Mouse (Mus musculus) frontal cortex, adult (tissue): ENCODE results near the gene Aars.
"Not testable (repeated sequence)": the region's sequence is repeated elsewhere in the genome, so short reads cannot be mapped to it uniquely, and the experiment has no call there.

Experiments
- ATAC-seq: cut with Nextera tagmentation; 2 replicates; pipeline ENCODE4 v1.9.2; 2017; ENCODE audit warnings: mild to moderate bottlenecking, moderate library complexity, mixed read lengths; ENCODE audit not compliant: low TSS enrichment

Gene Aars

DNA sequence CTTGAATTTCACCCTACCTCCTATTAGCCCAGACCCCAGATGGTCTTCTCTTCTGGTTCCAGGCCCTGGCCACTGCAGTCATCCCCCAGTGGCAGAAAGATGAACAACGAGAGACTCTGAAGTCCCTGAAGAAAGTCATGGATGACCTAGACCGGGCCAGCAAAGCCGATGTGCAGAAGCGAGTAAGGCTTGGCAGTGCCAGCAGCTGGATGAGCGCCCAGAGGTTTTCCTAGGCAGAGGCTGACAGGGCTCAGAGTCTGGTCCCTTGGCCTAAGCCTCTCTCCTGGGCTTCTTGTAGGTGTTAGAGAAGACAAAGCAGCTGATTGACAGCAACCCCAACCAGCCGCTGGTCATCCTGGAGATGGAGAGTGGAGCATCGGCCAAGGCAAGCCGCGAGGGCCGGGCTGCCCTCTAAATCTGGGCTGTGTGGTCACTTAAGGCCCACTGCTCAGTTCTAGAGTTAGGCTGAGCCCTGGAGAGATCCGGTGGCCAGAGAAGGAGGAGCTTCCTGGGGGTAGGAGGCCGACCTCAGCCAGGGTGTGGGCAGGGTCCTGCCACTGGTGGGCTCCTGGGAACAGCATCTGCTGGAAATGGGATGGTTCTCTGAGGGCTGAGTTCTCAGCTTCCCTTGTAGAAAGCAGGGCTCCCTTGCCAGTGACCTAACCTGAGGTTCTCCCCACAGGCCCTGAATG lies 21.0 kb downstream of the Aars start:
- no peak for ATAC-seq

DNA sequence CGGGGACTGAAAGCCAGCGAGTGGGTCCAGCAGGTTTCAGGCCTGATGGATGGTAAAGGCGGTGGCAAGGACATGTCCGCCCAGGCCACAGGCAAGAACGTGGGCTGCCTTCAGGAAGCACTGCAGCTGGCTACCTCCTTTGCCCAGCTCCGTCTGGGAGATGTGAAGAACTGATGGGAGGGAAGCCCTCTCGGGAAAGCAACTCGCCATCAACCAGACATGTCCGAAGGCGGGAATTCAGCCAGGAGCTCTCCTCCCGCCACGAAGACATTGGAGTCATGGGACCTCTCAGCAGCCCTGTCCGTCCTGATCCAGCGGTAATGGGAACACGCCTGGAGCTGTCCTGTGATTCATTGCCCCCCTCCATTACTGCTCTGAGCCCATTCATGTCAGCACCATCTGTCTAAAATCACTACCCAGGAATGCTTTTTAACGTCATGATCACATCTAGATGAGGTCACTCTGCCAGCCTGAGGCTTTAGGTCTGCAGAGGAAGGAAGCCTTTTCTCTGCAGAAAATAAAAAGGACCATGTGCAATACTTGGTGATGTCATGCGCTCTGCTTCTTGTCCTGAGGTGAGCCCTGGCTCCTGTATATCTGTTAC lies 22.2 kb downstream of the Aars start:
- ATAC-seq: no peak

DNA sequence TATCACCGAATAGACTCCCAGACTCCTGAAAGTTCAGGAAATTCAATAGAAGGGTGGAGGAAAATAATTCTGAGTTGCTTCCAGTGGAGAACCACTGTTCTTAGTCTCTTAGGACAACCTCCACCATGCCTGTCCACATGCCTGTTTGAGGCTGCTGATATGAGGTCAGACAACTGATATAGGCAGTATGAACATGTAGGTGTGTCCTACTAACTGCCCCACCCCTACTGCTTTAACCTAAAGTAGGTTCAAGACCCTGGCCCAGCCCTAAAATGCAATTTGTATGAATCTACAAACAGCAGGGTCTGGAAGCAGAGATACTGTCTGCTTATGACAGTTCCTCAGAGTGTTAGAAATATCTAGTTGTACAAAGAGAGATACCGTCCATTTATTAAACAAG lies 22.7 kb downstream of the Aars start:
- ATAC-seq: no peak

DNA sequence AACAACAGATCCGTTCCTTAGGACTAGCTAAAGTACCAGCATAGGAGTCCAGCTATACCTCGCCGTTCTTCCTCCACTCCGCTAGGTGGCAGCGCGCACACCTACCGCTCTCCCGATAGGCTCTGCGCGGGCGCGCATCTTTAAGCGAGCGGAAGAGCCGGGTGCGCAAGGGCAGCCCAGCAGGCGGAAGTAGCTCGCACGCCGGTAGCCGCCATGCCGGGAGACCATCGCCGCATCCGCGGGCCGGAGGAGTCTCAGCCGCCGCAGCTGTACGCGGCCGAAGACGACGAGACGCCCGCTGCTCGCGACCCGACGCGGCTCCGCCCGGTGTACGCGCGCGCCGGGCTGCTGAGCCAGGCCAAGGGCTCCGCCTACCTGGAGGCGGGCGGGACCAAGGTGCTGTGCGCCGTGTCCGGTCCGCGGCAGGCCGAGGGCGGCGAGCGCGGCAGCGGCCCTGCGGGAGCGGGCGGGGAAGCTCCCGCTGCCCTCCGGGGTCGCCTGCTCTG lies 23.3 kb downstream of the Aars start, which contains the start of gene Exosc6:
Exosc6 (plus strand) TSS at position 182 of the 506 bp plus-strand sequence.
- ATAC-seq: peak; percentile 94

DNA sequence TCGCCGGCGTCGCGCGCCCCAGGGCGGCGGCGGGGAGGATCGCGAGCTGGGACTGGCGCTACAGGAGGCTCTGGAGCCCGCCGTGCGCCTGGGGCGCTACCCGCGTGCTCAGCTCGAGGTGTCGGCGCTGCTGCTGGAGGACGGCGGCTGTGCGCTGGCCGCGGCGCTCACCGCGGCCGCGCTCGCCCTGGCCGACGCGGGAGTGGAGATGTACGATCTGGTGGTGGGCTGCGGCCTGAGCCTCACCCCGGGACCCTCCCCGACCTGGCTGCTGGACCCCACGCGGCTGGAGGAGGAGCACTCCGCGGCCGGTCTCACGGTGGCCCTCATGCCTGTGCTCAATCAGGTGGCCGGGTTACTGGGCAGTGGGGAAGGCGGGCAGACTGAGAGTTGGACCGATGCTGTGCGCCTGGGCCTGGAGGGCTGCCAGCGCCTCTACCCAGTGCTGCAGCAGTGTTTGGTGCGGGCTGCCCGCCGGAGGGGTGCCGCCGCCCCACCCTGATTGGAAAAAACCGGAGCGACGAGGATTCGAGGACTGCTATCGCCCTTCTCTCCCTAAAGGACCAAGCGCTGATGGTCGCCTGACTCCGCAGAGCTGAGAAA lies 23.8 kb downstream of the Aars start:
- peak; percentile 69 for ATAC-seq

DNA sequence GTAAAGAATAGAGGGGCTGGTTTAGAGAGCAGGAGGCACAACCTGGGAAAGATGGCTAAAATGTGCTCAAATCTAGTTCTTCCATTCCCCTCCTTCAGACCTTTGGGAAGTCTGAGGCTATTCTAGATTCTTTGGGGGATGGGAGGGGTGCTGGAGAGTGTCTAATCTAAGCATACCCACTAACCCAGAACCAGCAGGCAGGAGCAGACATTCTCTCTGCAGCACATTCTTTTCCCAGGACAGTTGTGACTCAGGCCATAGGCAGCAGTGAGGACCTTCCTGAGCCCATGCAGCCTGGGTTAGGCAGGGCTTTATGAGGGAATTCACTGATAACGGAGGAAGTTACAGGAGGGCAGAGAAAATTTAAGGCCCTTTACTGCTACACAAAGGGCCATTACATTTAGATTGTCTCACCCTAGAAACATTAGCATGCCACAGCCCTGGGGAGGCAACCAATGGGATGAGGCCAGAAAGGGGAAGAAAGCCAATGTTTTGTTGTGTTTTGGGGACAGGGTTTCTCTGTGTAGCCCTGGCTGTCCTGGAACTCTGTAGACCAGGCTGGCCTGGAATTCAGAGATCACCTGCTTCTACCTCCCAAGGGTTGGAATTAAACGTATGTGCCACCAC lies 26.1 kb downstream of the Aars start:
- no peak for ATAC-seq

DNA sequence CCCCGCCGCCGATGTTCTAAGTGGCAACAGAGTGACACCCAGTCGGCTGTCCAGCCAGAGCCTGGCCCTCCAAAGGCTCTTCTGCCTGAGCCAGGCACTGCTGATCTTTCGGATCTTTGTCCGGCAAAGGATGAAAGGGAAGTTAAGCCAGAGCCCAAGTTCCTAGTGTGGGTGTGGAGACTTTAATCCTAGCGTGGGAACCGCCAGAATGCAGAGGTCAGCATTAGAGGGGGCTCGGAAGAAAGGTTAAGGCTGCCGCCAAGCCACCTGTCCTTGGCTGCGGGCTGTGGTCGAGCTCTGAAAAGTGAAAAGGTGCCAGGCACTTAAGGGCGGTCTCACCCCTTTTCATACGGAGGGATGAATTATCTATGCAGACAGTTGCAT lies 28.7 kb downstream of the Aars start:
- ATAC-seq: no peak

DNA sequence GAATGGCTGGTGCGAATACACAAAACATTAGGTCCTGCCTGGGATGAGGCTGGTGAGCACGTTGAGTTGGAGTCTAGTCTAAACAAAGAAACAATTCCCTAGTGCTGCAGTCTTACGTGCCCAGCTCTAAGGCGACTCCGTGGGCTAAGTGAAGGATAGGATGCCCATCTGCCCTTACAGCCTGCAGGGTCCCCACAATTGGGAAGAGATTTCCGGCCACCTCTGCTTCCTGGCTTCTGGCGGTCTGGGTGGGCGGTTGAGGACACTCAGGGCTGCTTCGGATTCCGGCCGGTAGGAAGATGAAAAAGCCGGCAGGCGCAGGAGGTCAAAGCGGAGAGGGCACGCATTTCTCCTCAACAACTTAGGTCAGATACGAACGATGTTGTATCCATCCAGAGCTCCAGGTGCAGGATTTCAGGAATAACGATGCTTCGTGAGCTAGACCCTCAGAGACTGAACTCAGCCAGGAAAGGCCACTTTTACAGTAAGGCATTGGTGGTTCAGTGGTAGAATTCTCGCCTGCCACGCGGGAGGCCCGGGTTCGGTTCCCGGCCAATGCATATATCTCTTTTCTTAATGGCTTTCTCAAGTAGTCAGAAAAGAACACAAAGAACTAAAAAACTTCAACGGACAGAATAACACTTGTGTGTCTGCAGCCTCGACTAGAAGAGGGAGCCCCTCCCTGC lies 29.3 kb downstream of the Aars start:
- ATAC-seq: peak; percentile 82

DNA sequence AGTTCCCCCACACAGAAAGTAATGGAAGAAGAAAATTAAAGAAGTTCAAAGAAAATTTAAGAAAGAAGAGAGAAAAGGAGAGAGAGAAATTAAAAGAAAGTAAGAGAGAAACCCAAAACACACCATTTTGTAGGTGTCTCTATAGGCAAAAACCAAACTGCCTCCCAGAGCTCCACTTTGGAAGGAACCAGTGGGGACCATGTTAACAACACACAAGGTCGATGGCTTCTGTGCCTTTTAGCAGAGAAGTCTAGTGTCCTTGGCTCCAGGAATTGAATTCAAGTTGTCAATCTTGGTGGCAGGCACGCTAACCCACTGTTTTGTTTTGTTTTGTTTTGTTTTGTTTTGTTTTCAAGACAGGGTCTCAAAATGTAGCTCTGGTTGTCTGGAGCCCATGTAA lies 29.9 kb downstream of the Aars start:
- ATAC-seq: no peak

DNA sequence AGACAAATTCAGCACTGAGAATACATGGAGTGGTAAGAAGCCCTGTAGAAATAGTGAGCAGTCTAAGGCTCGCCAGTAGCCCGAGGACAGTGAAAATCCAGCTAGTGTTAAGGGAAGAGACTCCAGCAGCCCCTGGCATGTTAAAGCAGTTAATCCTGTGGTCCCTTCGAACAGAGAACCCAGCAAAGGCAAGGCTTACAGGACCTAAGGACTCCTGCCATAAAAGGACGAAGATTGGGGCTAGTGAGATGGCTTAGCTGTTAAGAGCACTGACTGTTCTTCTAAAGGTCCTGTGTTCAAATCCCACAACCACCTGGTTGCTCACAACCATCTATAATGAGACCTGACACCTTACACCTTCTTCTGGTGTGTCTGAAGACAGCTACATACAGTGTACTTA lies 33.4 kb downstream of the Aars start:
- ATAC-seq: no peak

DNA sequence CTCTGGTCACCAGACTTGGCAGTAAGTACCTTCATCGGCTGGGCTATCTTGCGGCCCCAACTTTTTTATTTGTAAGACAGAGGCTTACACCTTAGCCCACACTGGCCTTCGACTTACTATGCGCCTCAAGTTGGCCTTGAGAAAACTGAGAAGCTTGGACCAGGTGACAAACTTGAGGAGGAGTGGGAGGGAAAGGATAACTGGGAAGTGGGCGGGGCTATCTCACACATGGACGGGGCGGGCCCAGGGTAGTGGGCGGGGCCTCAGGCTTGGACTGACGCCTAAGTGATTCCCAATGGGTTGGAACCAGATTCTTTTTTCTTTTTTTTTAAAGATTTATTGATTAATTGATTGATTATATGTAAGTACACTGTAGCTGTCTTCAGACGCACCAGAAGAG lies 34.5 kb downstream of the Aars start:
- no peak for ATAC-seq

DNA sequence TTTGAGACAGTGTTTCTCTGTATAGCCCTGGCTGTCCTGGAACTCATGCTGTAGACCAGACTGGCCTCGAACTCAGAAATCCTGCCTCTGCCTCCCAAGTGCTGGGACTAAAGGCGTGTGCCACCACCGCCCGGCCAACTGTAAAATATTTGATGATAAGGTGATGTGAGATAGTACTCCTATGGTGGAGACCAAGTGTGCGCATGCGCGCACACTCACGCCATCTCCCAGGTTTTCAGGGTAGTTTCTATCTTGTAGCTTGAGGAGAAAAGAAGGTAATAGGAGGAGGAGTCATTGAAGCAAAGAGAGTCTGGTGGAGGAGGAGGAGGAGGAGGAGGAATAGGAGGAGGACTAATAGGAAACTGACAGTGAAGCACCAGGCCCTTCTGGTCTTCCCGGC lies 35.7 kb downstream of the Aars start:
- not testable (repeated sequence) for ATAC-seq

DNA sequence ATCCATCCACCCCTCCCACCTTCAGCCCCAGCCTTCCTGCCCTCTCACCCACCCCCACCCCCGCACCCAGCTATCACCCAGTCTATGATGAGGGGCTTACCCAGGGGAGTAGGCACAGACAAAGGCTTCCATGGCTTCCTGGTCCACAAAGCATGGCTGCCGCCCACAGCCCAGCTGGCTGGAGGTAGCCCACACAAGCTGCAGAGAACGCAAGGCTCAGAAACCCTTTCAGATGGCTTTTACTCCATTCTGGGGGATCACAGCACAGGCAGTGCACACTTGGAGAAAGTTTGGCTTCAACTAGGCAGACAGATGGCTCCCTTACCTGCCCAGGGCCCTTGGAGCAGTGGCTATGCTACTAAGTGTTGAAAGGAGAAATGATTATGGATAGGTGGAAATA lies 43.0 kb downstream of the Aars start:
- peak; percentile 86 for ATAC-seq

DNA sequence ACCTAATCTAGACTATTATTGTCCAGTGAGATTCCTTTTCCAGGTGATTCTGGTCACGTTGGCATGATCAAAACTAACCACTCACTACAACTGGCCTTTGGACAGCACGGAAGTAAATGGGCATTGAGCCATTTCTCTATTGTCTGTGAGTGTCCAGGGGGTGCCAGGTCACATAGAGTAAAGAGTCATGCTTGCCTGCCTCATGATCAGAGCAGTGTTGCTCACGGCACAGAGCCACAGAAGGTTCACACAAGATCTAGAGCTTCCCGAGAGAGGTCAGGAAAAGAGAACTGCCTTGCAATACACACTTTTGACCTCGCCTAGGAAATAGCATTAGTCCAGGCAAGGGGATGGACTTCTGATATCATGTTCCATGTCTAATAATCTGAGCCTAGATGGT lies 46.5 kb downstream of the Aars start:
- ATAC-seq: no peak

DNA sequence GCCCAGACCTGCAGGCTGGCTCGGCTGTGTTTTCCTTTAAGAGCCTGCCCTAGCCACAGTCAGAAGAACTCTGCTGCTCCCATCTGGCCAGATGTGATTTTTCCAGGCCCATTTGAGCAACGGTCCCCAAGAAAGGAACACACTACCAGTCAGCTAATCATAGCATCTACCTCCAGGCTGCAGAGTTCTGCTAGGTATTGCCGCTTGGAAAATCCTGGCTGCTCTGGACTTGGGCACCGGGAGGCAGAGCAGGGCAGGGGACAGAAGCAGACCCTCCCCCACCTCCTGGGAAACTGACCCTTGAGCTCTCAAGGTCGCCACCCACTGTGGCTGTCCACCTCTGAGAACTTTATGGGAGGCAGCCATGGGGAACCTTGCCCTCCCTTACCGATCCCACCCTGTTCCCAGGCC lies 46.9 kb downstream of the Aars start:
- no peak for ATAC-seq

DNA sequence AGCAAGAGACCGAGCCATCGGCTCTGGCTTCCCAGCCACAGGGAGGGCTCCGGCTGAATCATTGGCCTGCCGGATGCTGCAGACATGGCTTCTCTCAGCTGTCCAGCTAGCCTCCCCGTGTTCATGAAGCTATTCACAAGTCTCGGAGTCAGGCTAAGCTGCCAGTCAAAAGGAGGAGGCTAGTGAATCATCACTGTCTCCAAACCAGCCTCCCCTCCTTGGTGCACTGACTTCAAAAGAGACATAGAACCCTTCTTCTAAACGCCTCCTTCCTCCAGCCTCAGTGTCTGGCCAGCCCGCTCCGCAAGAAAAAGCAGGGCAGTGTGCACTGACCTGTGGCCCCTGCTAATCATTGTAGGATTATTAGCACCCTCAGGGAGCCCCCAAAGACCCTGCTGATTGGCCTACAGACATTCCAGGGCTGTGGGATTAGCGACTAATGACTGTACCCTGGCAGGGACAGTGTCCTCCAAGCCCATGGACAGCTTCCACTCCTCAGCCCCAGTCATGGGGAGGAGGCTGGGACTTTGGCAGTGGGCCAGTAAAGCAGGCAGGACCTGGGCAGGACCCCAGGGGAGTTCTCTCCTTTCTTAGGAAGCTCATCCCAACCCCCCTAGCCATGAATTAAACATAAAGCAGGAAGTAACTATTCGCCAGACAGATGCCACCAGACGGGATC lies 48.8 kb downstream of the Aars start:
- peak; percentile 82 for ATAC-seq

DNA sequence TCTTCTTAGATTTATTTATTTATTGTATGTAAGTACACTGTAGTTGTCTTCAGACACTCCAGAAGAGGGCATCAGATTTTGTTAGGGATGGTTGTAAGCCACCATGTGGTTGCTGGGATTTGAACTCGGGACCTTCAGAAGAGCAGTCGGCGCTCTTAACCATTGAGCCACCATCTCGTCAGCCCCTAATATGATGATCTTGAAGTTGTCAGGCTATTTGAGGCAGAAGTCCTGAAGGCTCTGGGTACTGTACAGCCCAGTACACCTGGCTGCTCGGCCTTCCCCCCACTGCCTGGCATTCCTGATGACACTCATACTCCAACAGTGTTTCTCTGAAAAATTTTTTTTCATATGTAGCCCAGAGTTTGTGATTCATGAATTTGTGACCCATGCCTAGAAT lies 51.0 kb downstream of the Aars start:
- ATAC-seq: not testable (repeated sequence)

DNA sequence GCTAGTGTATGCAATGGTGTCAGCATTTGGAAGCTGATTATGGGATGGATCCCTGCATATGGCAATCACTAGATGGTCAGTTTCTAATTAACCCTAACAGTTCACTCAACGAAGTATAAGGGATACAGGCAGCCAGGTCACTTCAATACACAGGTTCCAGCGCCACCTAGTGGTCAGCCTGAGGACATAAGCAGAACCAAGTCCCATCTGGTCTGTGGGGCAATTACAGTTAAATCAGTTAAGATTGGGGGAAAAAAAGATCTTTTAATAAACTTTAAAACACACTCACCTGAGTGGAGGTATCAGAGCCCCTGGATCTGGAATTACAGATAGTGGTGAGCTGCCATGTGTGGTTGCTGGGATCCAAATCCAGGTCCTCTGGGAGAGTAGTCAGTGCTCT lies 57.2 kb downstream of the Aars start:
- peak; percentile 71 for ATAC-seq

DNA sequence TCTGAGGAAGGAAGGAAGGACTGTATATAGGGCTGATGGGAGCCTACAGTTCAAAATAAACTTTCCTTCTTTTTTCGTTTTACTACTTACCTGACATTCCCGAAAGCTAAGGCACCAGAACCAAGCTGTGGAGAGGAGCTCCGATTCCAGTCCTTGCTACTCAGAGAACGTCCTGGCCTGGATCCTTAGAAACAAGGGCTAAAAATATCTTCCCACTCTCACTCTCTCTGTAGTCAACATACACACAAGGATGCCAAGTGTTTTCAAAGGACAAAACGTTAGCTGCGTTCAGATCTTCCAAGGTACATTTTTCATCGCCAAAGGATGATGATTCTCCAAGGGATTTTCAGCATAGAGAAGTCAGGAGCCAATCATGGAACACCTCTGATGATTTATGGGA lies 58.8 kb downstream of the Aars start:
- ATAC-seq: peak; percentile 39; the same call in 1 of the 2 replicates

DNA sequence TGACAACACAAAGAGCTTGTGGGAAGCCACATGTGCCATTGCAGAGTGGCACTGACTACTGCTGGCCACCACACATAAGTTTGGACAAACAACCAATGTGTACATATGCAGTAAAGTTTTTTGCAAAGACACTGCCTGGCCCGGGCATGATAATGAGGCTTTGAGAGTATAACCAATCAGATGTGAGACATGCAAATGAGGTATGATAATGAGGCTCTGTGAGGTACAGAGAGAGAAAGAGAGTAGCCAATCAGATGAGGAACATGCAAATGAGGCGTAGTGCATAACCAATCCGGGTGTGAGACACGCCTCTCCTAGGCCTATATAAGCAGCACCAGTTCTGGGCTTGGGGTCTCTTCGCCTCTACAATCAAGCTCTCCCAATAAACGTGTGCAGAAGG lies 59.4 kb downstream of the Aars start, which contains the start of gene Clec18a:
Clec18a (minus strand) TSS at position 101 of the 400 bp plus-strand sequence.
- ATAC-seq: not testable (repeated sequence)
